Mouse (Mus musculus) testis, postnatal 10 days (tissue): ENCODE data around the gene Snx4.
A peak's percentile ranks its signal among the peaks of the same experiment; 100 is the strongest.

ENCODE experiments used
- DNase-seq: peaks from one replicate; pipeline ENCODE4 v3.0.0; 2021; ENCODE audit warnings: low spot score

Gene Snx4

GRCm38 (mm10) chr16:33271824-33272223, 20.6 kb downstream of the Snx4 start:
- DNase-seq = no peak

DNA sequence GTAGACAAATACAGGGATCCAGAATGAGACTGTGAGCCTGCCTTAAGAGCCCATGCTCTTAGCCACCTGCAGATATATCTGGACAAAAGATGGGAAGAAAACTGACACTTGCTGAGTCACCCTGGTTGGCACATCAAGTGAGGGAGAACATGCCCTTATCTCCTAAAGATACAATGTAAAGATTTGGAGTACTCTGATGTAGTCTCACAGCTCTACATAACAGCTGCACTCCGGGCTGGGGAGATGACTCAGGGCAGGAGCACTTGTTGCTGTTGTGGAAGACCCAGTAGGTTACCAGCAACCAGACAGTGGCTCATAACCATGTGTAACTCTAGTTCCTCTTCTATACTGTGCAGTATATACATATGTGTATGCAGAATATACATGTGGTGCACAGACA, 31.8 kb downstream of the Snx4 start:
- DNase-seq = no peak

GRCm38 (mm10) chr16:33288536-33288935, 37.3 kb downstream of the Snx4 start:
- DNase-seq = no peak

DNA sequence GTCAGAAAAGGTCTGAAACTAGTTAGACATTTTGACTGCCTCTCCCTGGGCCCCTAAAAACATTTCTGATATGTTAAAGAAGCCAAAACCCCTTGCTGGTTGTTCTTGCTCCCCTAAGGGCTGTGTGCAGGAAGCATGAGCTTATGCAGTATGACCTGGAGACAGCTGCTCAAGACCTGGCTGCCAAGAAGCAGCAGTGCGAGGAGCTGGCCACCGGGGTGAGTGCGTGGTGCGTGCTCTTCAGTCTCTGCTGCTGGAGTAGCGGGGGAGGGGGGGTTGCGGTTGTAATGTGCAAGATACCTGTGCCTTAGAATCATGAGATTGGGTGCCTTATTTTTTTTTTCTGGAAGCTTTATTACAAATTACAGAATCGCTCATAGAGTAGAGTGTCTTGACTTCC, 38.7 kb downstream of the Snx4 start:
- DNase-seq = no peak

DNA sequence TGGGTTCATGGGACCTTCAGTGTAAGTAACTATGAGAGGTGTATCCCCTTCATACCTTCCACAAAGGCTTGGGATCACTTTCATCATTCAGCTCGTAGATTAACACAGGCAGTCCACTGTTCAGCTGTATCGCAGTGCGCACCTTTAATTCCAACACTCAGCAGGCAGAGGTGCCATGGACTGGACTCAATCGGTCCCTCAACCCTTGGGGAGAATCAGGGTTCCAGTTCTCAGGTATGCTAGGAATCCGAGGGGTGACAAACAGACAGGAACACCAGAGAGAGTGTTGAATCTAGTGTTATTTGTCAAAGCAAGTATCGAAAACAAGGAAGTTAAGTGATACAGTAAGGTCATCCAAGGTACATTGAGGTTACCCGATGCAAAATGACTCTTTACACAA, 41.0 kb downstream of the Snx4 start:
- no peak for DNase-seq

DNA sequence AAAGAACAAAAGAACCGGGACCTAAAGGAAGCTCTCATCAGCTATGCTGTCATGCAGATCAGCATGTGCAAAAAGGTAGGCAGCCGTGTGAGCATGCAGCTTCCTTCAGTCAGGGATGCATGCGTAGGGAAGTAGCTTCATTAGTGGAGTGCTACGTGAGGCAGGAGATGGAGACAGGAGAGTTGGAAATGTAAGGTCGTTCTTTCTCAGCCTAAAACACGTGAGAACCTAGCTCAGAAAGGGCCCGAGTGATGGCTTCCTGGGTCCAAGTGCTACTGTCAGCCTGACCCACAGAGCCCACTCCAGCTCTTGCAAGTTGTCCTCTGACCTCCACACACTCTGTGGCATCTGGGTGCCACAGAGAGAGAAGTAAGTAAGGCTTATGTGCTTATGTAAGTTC, 43.4 kb downstream of the Snx4 start:
- DNase-seq = no peak

DNA sequence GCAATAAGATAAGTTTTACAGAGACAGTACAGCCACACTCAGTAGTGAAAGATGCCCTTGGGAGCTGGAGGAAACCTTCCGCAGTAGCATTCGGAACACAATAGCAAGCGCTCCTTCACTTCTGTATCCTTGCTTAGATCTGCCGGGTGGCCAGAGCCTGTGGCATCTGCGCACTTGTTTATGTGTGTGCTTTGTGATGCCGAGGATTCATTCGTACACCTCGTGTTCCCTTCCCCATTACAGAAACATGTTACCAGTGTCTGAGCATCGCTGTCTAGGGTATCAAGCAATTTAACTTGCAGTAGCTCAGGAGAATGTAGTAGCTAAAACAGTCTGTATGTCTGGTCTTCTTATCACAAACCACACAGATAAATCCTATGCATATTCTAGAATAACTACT, 44.1 kb downstream of the Snx4 start:
- DNase-seq = no peak

GRCm38 (mm10) chr16:33297493-33297892, 46.3 kb downstream of the Snx4 start:
- DNase-seq = no peak

DNA sequence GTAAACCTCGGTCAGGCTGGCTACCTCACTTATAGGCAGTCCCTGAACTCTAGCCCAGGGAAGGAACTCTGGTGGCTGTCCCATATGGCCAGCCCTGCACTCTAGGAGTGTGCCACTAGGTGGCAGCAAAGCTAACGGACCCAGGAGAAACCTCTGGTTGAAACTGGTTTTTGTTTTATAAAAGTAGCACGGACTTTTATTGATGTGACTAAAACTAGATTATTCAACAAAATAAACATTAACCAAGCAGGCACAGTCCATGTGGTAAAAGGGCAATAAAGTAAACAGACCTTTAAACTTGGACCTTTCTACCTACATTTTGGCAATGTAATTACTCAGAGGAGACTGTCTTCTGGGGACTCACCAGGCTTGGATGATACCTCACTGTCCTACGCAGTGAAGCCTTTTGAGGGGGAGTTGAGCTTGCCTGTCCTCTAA, 55.4 kb downstream of the Snx4 start:
- DNase-seq = peak; percentile 88

DNA sequence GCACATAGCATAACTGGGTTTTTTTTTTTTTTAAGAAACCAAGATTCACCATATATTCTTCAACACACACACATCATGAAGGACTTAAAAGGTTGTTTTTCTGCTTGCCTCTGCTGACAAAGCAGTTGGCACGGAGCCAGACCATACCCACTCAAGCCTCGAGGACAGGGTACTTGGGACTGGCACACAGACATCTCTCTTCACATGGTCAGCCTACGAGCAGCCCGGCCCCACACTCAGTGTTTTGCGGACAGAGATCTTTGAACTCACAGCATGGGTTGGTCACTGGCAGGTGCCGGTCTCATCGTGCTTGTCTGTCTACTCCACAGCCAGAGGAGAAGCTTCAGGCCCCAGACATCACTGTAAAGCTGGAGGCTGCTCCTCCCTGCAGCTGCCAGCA, 56.5 kb downstream of the Snx4 start:
- DNase-seq = no peak

- no peak for DNase-seq
These were observed 57.8 kb downstream of the Snx4 start for GRCm38 (mm10) chr16:33309066-33309465.

DNA sequence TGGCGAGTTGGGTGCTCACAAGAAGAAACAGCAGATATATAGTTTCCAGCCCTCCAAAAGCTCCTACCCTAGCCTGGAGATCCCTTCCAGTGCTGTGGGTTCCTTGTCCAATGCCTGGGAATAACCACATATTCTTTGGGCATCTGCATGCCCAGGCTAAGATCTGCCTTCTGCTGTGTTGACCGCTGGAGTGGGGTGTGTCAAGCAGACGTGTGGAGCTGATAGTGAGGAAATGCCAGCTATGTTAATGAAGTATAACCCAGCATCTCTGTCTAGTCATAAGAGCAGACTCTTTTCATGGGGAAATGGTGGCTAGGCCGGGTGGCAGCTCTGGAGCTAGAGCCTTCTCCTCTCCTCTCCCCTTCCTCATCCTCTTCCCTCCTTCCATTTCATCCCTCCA, 64.4 kb downstream of the Snx4 start:
- DNase-seq = no peak

DNA sequence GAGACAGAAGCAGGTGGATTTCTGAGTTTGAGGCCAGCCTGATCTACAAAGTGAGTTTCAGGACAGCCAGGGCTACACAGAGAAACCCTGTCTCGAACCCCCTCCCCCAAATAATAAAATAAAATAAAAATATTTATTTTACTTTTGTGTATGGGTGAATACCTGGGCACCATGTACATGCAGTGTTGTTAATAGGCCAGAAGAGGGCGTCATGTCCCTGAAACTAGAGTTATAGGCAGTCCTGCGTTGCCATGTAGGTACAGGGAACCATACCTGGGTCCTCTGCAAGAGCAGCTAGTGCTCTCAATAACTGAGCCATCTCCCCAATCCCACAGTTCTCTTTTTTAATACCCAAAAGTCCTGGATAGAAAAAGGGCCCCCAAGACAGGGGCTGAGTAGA, 66.4 kb downstream of the Snx4 start:
- DNase-seq = no peak

DNA sequence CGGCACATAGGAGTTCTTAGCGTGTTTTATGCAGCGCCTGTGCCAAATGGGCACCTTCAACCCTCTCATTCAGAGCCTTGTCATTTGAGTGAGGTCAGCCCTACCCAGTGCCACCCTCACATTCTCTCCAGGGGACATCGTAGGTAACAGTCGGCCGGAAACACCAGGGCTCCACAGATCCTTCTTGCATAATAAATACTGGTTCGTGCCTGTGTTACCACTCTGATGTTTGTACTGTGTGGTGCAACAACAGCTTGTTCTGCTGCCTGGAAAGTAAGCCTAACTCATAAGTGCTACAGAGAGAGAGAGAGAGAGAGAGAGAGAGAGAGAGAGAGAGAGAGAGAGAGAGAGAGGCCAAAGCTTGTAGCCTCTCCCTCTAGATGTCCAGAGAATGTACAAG, 66.8 kb downstream of the Snx4 start:
- no peak for DNase-seq

DNA sequence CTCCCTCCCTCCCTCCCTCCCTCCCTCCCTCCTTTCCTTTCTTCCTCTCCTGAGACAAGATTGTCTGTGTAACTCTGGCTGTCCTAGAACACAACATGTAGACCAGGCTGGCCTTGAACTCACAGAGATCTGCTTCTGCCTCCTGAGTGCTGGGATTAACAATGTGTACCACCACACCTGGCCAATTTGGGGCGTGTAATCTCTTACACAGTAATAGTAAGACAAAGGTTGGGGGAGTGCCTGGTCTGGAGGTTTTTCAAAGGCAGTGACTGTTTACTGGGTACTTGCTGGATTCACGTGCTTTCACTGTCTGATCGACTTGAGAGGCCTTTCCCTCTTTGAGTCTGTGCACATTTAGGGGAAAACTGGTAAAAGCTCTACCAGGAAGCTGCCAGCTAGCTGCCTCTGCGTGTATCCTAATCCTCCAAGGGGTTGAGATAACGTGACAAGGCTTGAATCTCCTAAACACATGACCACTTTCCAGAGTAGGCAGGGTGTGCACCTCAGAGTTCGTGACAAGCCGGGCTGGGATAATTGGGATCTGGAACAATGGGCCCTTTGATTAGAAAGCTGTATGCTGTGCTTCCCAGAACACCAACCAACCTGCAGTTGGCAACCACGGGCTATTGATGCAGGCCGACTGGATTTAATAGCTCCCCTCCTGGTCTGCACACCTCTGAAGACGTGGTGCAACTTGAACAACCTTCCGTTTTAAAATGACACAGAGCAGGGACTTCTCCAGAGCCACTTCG, 74.6 kb downstream of the Snx4 start:
- DNase-seq = no peak

GRCm38 (mm10) chr16:33326589-33326988, 75.3 kb downstream of the Snx4 start:
- no peak for DNase-seq

GRCm38 (mm10) chr16:33327101-33327500, 75.9 kb downstream of the Snx4 start:
- DNase-seq = no peak

DNA sequence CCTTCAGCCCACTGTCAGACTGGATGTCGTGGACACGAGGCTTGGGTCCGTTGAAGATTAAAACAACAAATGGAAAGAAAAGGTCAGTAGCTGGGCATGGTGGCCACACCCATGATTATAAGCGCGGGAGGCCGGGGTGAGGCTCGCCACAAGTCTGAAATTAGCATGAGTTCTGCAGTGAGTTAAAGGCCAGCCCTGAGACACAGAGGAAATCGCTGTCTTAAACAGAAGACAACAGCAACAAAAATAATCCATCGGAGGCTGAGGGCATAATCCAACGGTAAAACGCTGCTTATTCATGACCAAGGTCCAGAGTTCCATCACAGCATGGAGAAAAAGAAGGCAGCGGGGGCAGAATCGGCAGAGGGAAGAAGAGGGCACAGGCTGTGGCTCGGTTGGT, 81.8 kb downstream of the Snx4 start:
- no peak for DNase-seq

GRCm38 (mm10) chr16:33337177-33337576, 85.9 kb downstream of the Snx4 start:
- DNase-seq = peak; percentile 88

DNA sequence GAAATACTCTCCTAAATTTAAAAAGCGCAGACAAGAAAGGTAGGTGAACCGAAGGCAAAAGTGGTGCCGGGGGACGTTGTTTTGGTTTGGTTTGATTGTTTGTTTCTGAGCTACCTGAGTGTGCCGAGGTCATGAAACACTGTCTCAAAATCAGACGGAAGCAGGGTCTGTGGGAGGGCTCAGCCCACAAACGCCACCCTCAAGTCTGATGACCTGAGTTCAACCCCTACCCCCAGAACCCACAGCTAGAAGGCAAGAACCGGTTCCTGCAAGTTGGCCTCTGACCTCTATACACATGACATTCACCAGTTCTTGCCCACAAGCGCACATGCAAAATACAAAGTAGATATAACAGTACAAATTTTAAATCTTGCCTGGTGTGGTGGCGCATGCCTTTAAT, 86.4 kb downstream of the Snx4 start:
- DNase-seq = no peak

DNA sequence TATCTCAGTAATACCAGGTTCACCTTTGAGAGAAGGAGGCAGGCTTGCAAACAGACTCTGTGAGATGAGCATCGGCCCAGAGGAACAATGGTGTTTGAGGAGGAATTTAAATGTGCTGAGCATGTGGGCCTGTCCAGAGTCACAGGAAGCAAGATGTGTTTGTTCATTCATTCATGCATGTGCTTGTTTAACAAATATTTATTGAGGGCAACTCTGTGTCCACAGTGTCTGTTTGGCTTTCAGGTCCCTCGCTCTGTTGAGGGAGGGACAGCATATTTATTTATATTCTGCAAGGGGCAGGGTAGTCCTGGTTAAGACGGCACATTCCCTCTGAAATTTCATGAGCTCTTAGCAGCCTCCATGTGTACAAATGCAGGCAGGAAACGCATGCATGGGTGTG, 87.2 kb downstream of the Snx4 start:
- DNase-seq = no peak

- no peak for DNase-seq
These were observed 88.2 kb downstream of the Snx4 start for GRCm38 (mm10) chr16:33339476-33339875.

DNA sequence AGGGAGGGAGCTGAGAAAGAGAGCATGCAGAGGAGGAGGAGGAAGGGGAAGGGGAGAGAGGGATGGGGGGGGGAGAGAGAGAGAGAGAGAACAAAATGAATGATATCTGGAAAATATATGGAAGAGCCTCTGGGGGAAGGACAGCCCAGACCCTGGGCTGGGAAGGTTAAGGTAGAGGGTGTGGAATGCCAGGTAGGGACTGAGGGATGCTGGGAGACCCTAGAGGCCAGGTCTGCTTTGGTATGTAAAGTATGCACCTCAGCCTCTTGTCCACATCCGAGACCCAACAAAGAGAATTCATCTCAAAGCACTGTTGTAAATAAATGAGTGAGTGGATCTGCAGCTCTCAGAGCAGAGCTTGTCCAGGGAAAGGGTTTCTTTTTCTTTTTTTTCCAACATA, 91.1 kb downstream of the Snx4 start:
- DNase-seq = no peak

DNA sequence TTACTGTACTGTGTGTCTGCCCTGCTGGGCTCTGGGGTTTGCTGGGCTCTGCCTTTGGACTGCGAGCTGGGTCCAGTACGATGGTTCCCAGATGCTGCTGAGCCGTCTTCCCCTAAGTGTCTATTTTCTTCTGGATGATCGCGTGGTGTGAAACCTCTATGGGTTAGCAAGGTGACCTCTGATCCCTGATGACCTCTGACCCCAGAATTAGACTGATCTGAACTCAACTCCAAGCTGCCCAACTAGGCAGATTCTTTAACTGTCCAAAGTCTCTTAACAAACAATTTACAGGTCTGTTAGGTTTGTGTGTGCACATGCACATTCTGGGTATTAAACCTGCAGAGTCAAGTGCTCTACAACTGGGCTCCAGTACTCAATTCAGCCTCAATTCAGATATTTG, 91.9 kb downstream of the Snx4 start:
- DNase-seq = no peak

GRCm38 (mm10) chr16:33343601-33344000, 92.4 kb downstream of the Snx4 start:
- DNase-seq = no peak
